ENCODE assay signal across 8 mouse cellular contexts in genomic region chr13:21910735-21911134, GRCm38 (mm10). TPM values are rescaled to one million over a fixed set of nuclear protein-coding genes. Genes with fewer than 3 reads are reported as not detected.
DNase-seq lines count a peak whose midpoint lies in the region; ATAC-seq lines count a peak whose summit lies in the region.

No protein-coding gene starts in this region.

- H3K27me3 ChIP-seq in kidney, embryonic 15.5 days = peaks cover 7% of the 10 kb centered on the region; the same call in 1 of the 2 replicates
- peaks cover 6% of the 10 kb centered on the region; the same call in 1 of the 2 replicates for H3K27me3 ChIP-seq in hindbrain, embryonic 11.5 days (ENCODE audit: control insufficient read depth, insufficient read depth, low read length)
- peaks cover 31% of the 10 kb centered on the region for H3K27me3 ChIP-seq in midbrain, embryonic 13.5 days

- H3K4me1 ChIP-seq in kidney, embryonic 15.5 days = peaks cover 15% of the 10 kb centered on the region; the same call in 1 of the 2 replicates
- H3K4me1 ChIP-seq in hindbrain, embryonic 11.5 days (replicated peaks; ENCODE audit: control insufficient read depth, insufficient read depth, low read length) = no peaks in the 10 kb centered on the region
- no peaks in the 10 kb centered on the region for H3K4me1 ChIP-seq in midbrain, embryonic 13.5 days (replicated peaks)

- no peak overlapping the region for H3K27ac ChIP-seq in kidney, embryonic 15.5 days
- H3K27ac ChIP-seq in hindbrain, embryonic 11.5 days (ENCODE audit: low read depth, low read length) = no peak overlapping the region
- H3K27ac ChIP-seq in midbrain, embryonic 13.5 days = no peak overlapping the region

- H3K36me3 ChIP-seq in kidney, embryonic 15.5 days = no peaks in the 10 kb centered on the region
- no peaks in the 10 kb centered on the region for H3K36me3 ChIP-seq in hindbrain, embryonic 11.5 days (ENCODE audit: control insufficient read depth, insufficient read depth, low read length)
- H3K36me3 ChIP-seq in midbrain, embryonic 13.5 days = no peaks in the 10 kb centered on the region

- H3K9me3 ChIP-seq in kidney, embryonic 15.5 days (replicated peaks) = no peaks in the 10 kb centered on the region
- no peaks in the 10 kb centered on the region for H3K9me3 ChIP-seq in hindbrain, embryonic 11.5 days (ENCODE audit: control insufficient read depth, low read length)
- H3K9me3 ChIP-seq in midbrain, embryonic 13.5 days = no peaks in the 10 kb centered on the region

- 4% methylated on average over 7 of the region's 7 CpGs for WGBS in kidney, embryonic 15.5 days
- WGBS in hindbrain, embryonic 11.5 days = 3% methylated on average over 7 of the region's 7 CpGs
- 5% methylated on average over 7 of the region's 7 CpGs for WGBS in midbrain, embryonic 13.5 days

- H3K4me3 ChIP-seq in kidney, embryonic 15.5 days (replicated peaks) = peak overlapping the region; percentile 38
- H3K4me3 ChIP-seq in hindbrain, embryonic 11.5 days (ENCODE audit: low read depth, low read length) = peak overlapping the region; percentile 1; the same call in 1 of the 2 replicates
- no peak overlapping the region; the same call in 1 of the 2 replicates for H3K4me3 ChIP-seq in midbrain, embryonic 13.5 days (replicated peaks)

- no peak for ATAC-seq in kidney, embryonic 15.5 days (replicated peaks; ENCODE audit: low FRiP score)
- ATAC-seq in hindbrain, embryonic 11.5 days (ENCODE audit: low FRiP score) = no peak
- no peak for ATAC-seq in midbrain, embryonic 13.5 days
- ATAC-seq in monocyte, adult 5-6 weeks (replicated peaks; ENCODE audit: insufficient number of reproducible peaks, low FRiP score, low TSS enrichment, poor library complexity, severe bottlenecking) = no peak

- H3K4me2 ChIP-seq in kidney, embryonic 15.5 days = peak overlapping the region; percentile 52
- no peak overlapping the region for H3K4me2 ChIP-seq in hindbrain, embryonic 11.5 days (replicated peaks; ENCODE audit: low read depth, low read length)
- 0 out of 2 replicates have a peak overlapping the region, but pooled peaks have one; percentile 12 for H3K4me2 ChIP-seq in midbrain, embryonic 13.5 days (replicated peaks)

- H3K9ac ChIP-seq in kidney, embryonic 15.5 days = 0 out of 2 replicates have a peak overlapping the region, but pooled peaks have one; percentile 15
- H3K9ac ChIP-seq in hindbrain, embryonic 11.5 days (ENCODE audit: low read depth, low read length) = no peak overlapping the region
- no peak overlapping the region for H3K9ac ChIP-seq in midbrain, embryonic 13.5 days (replicated peaks)

- DNase-seq in kidney, postnatal 10 days = no peak
- peak; percentile 76 for DNase-seq in R1 (ENCODE audit: low read depth, low spot score)
- no peak for DNase-seq in hindbrain, embryonic 11.5 days (ENCODE audit: low spot score)
- DNase-seq in frontal cortex, postnatal 36 days (ENCODE audit: low spot score in 2 of 2) = no peak
- DNase-seq in cerebellum, adult 9-10 months = no peak

RNA-seq across cellular contexts. Expression of gene Zfp184, which starts 34.2 kb away (rescaled TPM):
- 12.1 and 12.5 TPM in 2 replicates for polyA plus RNA-seq in kidney, embryonic 15.5 days (2015; fragmentation: Nextera tagmentation; extraction: Ambion mirVana)
- 25.7 and 27.8 TPM in 2 replicates for polyA plus RNA-seq in hindbrain, embryonic 11.5 days (2014; fragmentation: Nextera tagmentation; extraction: Ambion mirVana)
- polyA plus RNA-seq in midbrain, embryonic 13.5 days (2015; fragmentation: Nextera tagmentation; extraction: Ambion mirVana) = 20.5 and 22.3 TPM in 2 replicates
- total RNA-seq in monocyte, adult 5-6 weeks (2017) = 2.1 to 2.6 TPM in 2 of 3 replicates, not detected in the other
